ENCODE assay signal across 10 mouse cellular contexts in genomic region chrX:153707735-153708134, GRCm38 (mm10). TPM values are rescaled to one million over a fixed set of nuclear protein-coding genes. Genes with fewer than 3 reads are reported as not detected.
DNase-seq lines count a peak whose midpoint lies in the region; ATAC-seq and TF ChIP-seq lines count a peak whose summit lies in the region.
"Had no signal": no experiment of that assay in that cellular context is flagged by ENCODE, and none has a peak within 500 bp of the region (broad histone marks: within the 10 kb centered on the region; RNA-seq: fewer than 3 reads in every experiment).

No protein-coding gene starts in this region.

- peak; percentile 51 for ATAC-seq in Patski
- ATAC-seq in lung, embryonic 16.5 days (ENCODE audit: low read depth): 0 out of 2 replicates have a peak, but pooled peaks have one; percentile 51
- no peak for ATAC-seq in inflammation-experienced regulatory T-cells, adult 6 months

- H3K4me2 ChIP-seq in lung, embryonic 16.5 days (ENCODE audit: low read depth, low read length): no peak overlapping the region

- WGBS in lung, embryonic 16.5 days: 26% methylated on average over 4 of the region's 4 CpGs

- POLR2A ChIA-PET in Patski (lab: Charles Lee): interaction anchor here (0.6 kb wide), 1 partner anchor 17 kb away, joined by 6 read pairs; no protein-coding TSS in a partner anchor

- no peak overlapping the region for H3K4me3 ChIP-seq in layer of hippocampus, adult 2 months
- no peak overlapping the region for H3K4me3 ChIP-seq in lung, embryonic 16.5 days (ENCODE audit: low read length)

- no peak overlapping the region for H3K27ac ChIP-seq in layer of hippocampus, adult 2 months
- H3K27ac ChIP-seq in lung, embryonic 16.5 days (ENCODE audit: low read length): no peak overlapping the region
- H3K27ac ChIP-seq: macrophage had no signal

- no peaks in the 10 kb centered on the region for H3K9me3 ChIP-seq in lung, embryonic 16.5 days (ENCODE audit: control insufficient read depth, low read length)

- H3K27me3 ChIP-seq in Patski: peaks cover 20% of the 10 kb centered on the region
- H3K27me3 ChIP-seq in lung, embryonic 16.5 days (ENCODE audit: control insufficient read depth, insufficient read depth, low read depth, low read length): no peaks in the 10 kb centered on the region; the same call in 1 of the 2 replicates
- H3K27me3 ChIP-seq: CH12.LX had no signal

- CTCF ChIA-PET in Patski (lab: Charles Lee): interaction anchor here (0.9 to 4.5 kb wide), 11 partner anchors 11 to 108 kb away, joined by 3 to 42 read pairs (median 3); no protein-coding TSS in a partner anchor

- peak; percentile 24 to 54 for DNase-seq in cerebellum, postnatal 10 days
- no peak for DNase-seq in cerebellum, adult 11 months
- no peak for DNase-seq in layer of hippocampus, adult 2 months (ENCODE audit: low spot score in 2 of 2)
- DNase-seq in layer of hippocampus, postnatal 14 days (ENCODE audit: low spot score in 2 of 2): no peak
- DNase-seq in Patski (ENCODE audit: low read depth, low spot score): no peak
- DNase-seq in thymus, postnatal 10 days (ENCODE audit: low spot score in 2 of 2): no peak

- H3K9ac ChIP-seq in lung, embryonic 16.5 days (ENCODE audit: low read length): no peak overlapping the region

- peak; percentile 80 for TF ChIP-seq CTCF in layer of hippocampus, adult 2 months (conservative IDR thresholded peaks at IDR 0.05)
- TF ChIP-seq CTCF in Patski (IDR thresholded peaks at IDR 0.05): peak; percentile 81

- H3K36me3 ChIP-seq in lung, embryonic 16.5 days (ENCODE audit: control insufficient read depth, insufficient read depth, low read length): no peaks in the 10 kb centered on the region

- no peaks in the 10 kb centered on the region for H3K4me1 ChIP-seq in lung, embryonic 16.5 days (replicated peaks; ENCODE audit: control insufficient read depth, insufficient read depth, low read length)

- in situ Hi-C loops in Patski (cut with MboI; ENCODE audit: low pct_unique_long_range_greater_than_20kb): loop anchor here (5.0 to 25.0 kb wide), 3 partner anchors 70 to 545 kb away; no protein-coding TSS in a partner anchor

RNA-seq across cellular contexts. Expression of gene Kctd12b, which starts 11.5 kb away (rescaled TPM):
- total RNA-seq in layer of hippocampus, adult 2 months (2021): 1 to 10 TPM; 3.4 TPM
- total RNA-seq in layer of hippocampus, postnatal 14 days (2021): 1 to 10 TPM; 5.2 to 6.5 TPM
- 11.1 TPM for polyA plus RNA-seq in Patski (2021)
- 11.3 and 11.4 TPM in 2 replicates for polyA plus RNA-seq in lung, embryonic 16.5 days (2015; fragmentation: Nextera tagmentation; extraction: Ambion mirVana)
- under 1 TPM in 2 of 3 experiments, not detected in 1; 0.26 to 0.39 TPM for polyA plus RNA-seq in inflammation-experienced regulatory T-cells, adult 6 months (2017; shearing (Covaris generic))
- total RNA-seq: CH12.LX had no signal

RNA-seq across cellular contexts. Expression of gene Nbdy, which starts 15.7 kb away (rescaled TPM):
- 10 to 100 TPM; 40.0 to 49.1 TPM for total RNA-seq in layer of hippocampus, adult 2 months (2021)
- 10 to 100 TPM; 55.1 to 57.9 TPM for total RNA-seq in layer of hippocampus, postnatal 14 days (2021)
- polyA plus RNA-seq in Patski (2021): 90.4 TPM
- 109 and 123 TPM in 2 replicates for polyA plus RNA-seq in lung, embryonic 16.5 days (2015; fragmentation: Nextera tagmentation; extraction: Ambion mirVana)
- 10 to 100 TPM; 43.5 to 62.9 (median 48.5) TPM for polyA plus RNA-seq in inflammation-experienced regulatory T-cells, adult 6 months (2017; shearing (Covaris generic))
- total RNA-seq: CH12.LX had no signal

Comparison
In these comparisons a context has a peak if more than half of its experiments do, and no peak if none do; other contexts are left out.
1. DNase-seq: peak in cerebellum, postnatal 10 days (2 of 2); none in cerebellum, adult 11 months (single experiment), layer of hippocampus, adult 2 months (0 of 2), layer of hippocampus, postnatal 14 days (0 of 2), Patski (single experiment) and thymus, postnatal 10 days (0 of 2).